Mouse (Mus musculus) midbrain, embryonic 13.5 days (tissue): Measurements from ENCODE around the gene Mvp. TPM values are rescaled to one million over a fixed set of nuclear protein-coding genes. Genes with fewer than 3 reads are reported as not detected.

Experiments
- ATAC-seq: fragments of 200-750 bp; cut with Nextera tagmentation; 2 replicates; pipeline ENCODE4 v1.8.0; 2017; ENCODE audit warnings: mild to moderate bottlenecking, moderate TSS enrichment, moderate library complexity
- H3K27ac ChIP-seq: fragments of 300-500 bp; sonication (generic); 2 replicates; pipeline ENCODE4 v1.5.1; 2015; ENCODE audit warnings: inconsistent platforms, mild to moderate bottlenecking, moderate library complexity
- H3K27me3 ChIP-seq: fragments of 300-500 bp; sonication (generic); 2 replicates; pipeline ENCODE4 v1.6.1; 2015; ENCODE audit warnings: mild to moderate bottlenecking, inconsistent platforms
- H3K36me3 ChIP-seq: fragments of 300-500 bp; sonication (generic); 2 replicates; pipeline ENCODE4 v1.6.1; 2015; ENCODE audit warnings: mild to moderate bottlenecking, inconsistent platforms
- H3K4me1 ChIP-seq: fragments of 300-500 bp; sonication (generic); replicated peaks from 2 replicates; pipeline ENCODE4 v1.6.1; 2015; ENCODE audit warnings: inconsistent platforms
- H3K4me2 ChIP-seq: fragments of 300-500 bp; sonication (generic); replicated peaks from 2 replicates; pipeline ENCODE4 v1.6.1; 2015; ENCODE audit warnings: moderate library complexity, mild to moderate bottlenecking, inconsistent platforms
- H3K4me3 ChIP-seq: fragments of 300-500 bp; sonication (generic); replicated peaks from 2 replicates; pipeline ENCODE4 v1.5.1; 2015; ENCODE audit warnings: mild to moderate bottlenecking, inconsistent platforms
- H3K9ac ChIP-seq: fragments of 300-500 bp; sonication (generic); replicated peaks from 2 replicates; pipeline ENCODE4 v1.6.1; 2015; ENCODE audit warnings: mild to moderate bottlenecking, inconsistent platforms
- H3K9me3 ChIP-seq: fragments of 300-500 bp; sonication (generic); 2 replicates; pipeline ENCODE4 v1.6.1; 2016; ENCODE audit warnings: mild to moderate bottlenecking, inconsistent platforms
- WGBS: fragments of 180-500 bp; shearing (Covaris S2); methylation state at CpG from one replicate; pipeline ENCODE4 v1.1.7; 2015; 5-methylcytosine and 5-hydroxymethylcytosine counted together
- polyA plus RNA-seq: library from polyadenylated mRNA; unstranded; fragments of >200 nt; fragmentation: Nextera tagmentation; extraction: Ambion mirVana; gene quantifications from 2 replicates; pipeline ENCODE4 v1.2.1, GENCODE M21; 2015

Mvp gene
- polyA plus RNA-seq, 1 experiment from 2014 or later = 3.7 TPM

DNA sequence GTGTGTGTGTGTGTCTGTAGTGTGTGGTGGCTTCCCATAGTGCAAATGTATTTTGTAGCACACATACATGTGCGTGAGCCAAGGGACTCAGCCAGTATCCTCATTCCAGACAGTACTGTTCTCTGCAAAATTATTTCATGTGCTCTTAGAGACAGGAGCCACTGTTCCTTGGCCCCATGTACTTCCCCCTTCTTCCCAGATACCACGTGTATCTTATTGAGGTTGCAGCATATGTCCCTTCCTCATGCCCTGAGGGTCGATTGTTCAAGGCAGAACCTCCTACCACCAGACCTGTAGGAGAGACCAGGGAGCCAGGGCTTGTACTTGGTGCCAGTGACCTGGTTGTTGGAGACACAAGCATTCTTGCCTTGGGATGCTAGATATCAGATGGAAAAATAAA is 59.3 kb downstream of the Mvp start:
- WGBS = 64% methylated on average over 3 of the region's 3 CpGs
- Histone ChIP-seq H3K9me3 (no peaks in the 10 kb centered on the region), H3K4me3 (no peak overlapping the region), H3K27ac (no peak overlapping the region), H3K36me3 (peaks cover 48% of the 10 kb centered on the region), H3K4me2 (no peak overlapping the region), H3K9ac (no peak overlapping the region), H3K4me1 (peaks cover 35% of the 10 kb centered on the region), H3K27me3 (peaks cover 22% of the 10 kb centered on the region)
- no peak for ATAC-seq

DNA sequence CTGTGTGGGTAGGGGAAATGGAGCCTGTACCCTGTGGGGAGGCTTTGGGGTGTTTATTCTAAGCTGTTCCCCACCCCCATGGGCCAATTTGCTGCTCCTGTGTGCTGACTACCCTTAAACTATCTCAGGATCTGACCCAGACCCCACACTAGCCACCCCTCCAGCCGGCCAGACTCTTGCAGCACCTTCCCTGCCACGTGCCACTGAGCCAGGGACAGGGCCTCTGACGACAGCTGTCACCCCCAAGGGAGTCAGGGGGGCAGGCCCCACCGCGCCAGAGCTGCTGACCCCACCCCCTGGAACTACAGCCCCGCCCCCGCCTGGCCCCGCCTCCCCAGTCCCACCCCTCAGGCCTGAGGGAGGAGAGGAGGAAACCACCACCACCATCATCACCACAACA is 61.8 kb downstream of the Mvp start:
- Histone ChIP-seq H3K4me2 (peak overlapping the region; percentile 98), H3K36me3 (peaks cover 26% of the 10 kb centered on the region), H3K4me3 (peak overlapping the region; percentile 63), H3K9ac (peak overlapping the region; percentile 81), H3K9me3 (no peaks in the 10 kb centered on the region), H3K27me3 (peaks cover 22% of the 10 kb centered on the region), H3K4me1 (peaks cover 58% of the 10 kb centered on the region), H3K27ac (no peak overlapping the region)
- 0% methylated on average over 5 of the region's 8 CpGs for WGBS
- ATAC-seq = no peak

DNA sequence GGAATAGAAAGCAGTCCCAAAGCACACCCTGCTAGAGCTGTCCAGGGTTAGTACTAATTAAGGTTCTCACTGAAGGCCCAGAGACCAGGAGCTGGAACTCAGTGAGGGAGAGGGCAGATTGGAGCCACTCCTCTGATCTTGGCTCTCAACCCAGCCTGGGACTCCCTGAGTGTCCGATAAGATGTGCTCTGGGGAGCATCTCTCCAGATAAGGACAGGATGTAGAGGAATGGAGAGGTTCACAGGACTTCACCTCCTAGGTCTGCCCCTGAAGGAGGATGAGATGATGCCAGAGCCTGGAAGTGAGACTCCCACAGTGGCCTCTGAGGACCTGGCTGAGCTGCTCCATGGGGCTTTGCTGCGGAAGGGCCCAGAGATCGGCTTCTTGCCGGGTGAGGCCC is 62.7 kb downstream of the Mvp start:
- peaks cover 22% of the 10 kb centered on the region for H3K27me3 ChIP-seq
- no peak for ATAC-seq
- H3K9me3 ChIP-seq = no peaks in the 10 kb centered on the region
- peak overlapping the region; percentile 81 for H3K9ac ChIP-seq
- WGBS = 22% methylated on average over 4 of the region's 4 CpGs
- 0 out of 2 replicates have a peak overlapping the region, but pooled peaks have one; percentile 25 for H3K27ac ChIP-seq
- H3K36me3 ChIP-seq = peaks cover 16% of the 10 kb centered on the region
- peaks cover 67% of the 10 kb centered on the region for H3K4me1 ChIP-seq
- H3K4me2 ChIP-seq = peak overlapping the region; percentile 98
- peak overlapping the region; percentile 63 for H3K4me3 ChIP-seq

DNA sequence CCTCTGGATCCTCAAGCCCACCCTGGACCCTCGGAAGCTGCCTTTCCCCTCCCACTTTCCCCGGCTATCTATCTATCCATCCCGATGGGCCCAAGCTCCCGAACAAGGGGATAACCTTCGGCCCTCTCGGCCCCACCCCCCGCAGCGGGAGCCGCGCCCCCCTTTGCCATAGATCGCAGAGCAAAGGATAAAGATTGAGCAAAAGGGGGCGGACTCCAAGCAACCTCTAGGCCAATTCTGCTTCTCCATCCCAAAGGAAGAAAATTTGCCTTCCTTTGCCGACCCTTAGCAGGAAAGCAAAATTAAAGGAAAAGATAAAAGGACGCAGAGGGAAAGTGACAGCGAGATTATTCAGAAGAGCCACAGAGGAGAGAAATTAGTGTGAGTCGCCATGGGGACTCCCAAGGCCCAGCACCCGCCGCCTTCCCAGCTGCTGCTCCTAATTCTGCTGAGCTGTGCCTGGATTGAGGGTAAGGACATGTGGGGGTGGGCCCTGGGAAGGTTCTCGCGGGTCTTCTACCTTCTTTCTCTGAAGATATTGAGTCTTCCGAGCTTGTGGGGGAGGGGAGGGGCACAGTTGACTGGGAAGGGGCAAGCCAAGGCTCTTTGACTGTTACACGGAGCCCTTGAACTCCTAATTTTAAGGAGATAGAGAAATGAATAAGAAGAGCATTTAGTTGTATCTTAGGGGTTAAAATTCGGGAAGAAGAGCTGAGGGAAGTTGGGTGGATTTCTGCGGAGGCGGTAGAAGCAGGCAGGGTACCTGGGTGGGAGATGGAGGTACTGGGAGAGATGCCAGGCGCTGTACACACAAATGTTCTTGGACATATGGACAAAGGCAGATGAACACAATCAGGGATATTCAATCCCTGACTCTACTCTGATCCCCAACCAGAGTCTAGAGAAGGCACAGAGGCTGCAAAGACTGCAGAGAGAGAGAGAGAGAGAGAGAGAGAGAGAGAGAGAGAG is 63.5 kb downstream of the Mvp start:
- Histone ChIP-seq H3K9ac (peak overlapping the region; percentile 81), H3K4me3 (peak overlapping the region; percentile 63), H3K27me3 (peaks cover 22% of the 10 kb centered on the region), H3K36me3 (peaks cover 24% of the 10 kb centered on the region), H3K27ac (peak overlapping the region; percentile 93), H3K4me1 (peaks cover 72% of the 10 kb centered on the region), H3K4me2 (peak overlapping the region; percentile 98), H3K9me3 (no peaks in the 10 kb centered on the region)
- WGBS = 3% methylated on average over 26 of the region's 26 CpGs
- ATAC-seq = no peak

DNA sequence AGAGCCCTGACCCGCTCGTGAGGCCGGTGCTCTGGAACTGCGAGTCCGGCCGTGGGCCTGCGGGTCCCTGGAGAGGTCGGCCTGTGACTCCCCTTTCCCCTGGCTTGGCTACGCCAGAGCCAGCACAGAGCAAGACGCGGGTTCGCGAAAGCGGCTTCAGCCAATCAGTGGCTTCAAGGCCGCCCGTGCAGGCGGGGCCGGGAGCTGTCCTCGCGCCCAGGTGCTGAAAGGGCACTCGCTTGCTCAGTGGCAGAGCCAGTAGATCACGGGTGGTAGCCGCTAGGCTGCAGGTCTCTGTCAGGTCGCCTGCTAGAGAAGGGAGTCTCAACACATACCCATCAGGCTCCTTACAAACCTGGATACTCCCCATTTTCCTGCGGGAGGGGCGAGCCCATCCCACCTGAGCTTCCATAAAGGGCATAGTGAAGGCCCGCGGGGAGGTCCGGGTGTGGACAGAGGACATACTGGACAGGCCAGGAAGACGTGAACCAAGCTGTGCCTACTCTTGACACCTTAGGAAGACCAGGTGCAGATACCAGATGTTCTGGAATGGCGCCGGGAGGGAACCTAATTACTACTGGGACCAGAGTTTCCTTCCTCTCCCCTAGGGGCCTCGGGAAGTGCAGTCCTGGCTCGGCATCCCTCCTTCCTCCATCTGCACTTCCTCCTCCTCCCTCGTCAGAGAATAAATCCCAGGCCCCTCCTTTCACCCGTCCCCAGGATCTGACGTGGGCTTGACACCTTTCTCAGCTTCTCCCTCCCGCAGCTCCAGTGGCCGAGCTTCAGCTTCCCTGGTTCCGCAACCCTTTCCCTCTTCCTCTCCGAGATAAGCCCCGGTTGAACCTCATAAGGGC is 64.4 kb downstream of the Mvp start, which contains the start of gene Sez6l2:
TSS of gene Sez6l2 (plus strand) at position 771 of the 854 bp plus-strand sequence.
- Histone ChIP-seq H3K9ac (peak within 1 kb of the TSS; percentile 81), H3K36me3 (peaks cover 27% of the 10 kb centered on the region), H3K27ac (peak within 1 kb of the TSS; percentile 93), H3K4me1 (peaks cover 72% of the 10 kb centered on the region), H3K4me3 (peak within 1 kb of the TSS; percentile 63), H3K27me3 (peaks cover 22% of the 10 kb centered on the region), H3K9me3 (no peaks in the 10 kb centered on the region), H3K4me2 (peak within 1 kb of the TSS; percentile 98)
- peak; percentile 90 for ATAC-seq
- 1% methylated on average over 42 of the region's 42 CpGs for WGBS

DNA sequence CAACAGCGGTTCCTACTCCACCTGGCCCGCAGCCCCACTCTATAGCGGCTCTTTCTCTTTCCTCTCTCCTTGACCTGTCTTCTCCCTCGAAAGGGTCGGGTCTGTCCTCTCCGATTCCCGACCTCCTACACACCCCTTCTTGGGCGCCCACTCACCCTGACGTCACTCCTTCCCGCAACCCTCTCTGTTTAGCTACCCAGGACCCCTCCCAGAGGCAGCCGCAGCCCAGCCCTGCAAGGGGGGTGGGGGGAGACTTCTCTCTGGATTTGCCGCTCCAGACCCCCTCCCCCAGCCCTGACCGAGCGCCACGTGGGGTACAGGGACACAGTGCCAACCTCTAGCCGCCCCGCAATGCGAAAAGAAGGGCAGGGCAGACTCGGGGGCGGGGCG is 65.0 kb downstream of the Mvp start, which contains the start of gene Asphd1:
TSS of gene Asphd1 (minus strand) at position 180 of the 390 bp plus-strand sequence.
- Histone ChIP-seq H3K4me3 (peak within 1 kb of the TSS; percentile 63), H3K9me3 (no peaks in the 10 kb centered on the region), H3K4me2 (peak within 1 kb of the TSS; percentile 98), H3K27ac (peak within 1 kb of the TSS; percentile 93), H3K9ac (peak within 1 kb of the TSS; percentile 81), H3K36me3 (peaks cover 33% of the 10 kb centered on the region), H3K27me3 (peaks cover 22% of the 10 kb centered on the region), H3K4me1 (peaks cover 72% of the 10 kb centered on the region)
- ATAC-seq = peak; percentile 69
- WGBS = under 1% methylated on average over 21 of the region's 21 CpGs

DNA sequence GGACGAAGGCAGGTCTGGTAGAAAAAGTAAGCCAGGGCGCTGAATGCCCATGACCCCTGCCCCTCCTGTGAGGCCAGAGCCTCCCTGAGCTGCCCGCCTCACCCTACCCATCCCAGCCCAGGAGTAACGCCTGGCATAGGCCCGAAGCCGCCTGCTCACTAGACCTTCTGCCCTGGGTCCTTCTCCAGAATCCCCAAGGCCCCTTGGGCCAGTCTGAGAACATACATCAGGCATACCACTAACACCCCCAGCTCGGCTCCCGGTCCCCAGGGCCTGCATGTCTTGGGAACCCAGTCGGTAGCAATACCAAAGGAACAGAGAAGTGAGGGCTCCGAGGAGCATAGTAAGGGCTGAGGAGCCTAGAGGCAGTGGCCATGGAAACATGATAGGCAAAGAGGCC is 65.8 kb downstream of the Mvp start:
- no peaks in the 10 kb centered on the region for H3K9me3 ChIP-seq
- WGBS = 82% methylated on average over 9 of the region's 10 CpGs
- peak overlapping the region; percentile 81 for H3K9ac ChIP-seq
- no peak for ATAC-seq
- peak overlapping the region; percentile 98 for H3K4me2 ChIP-seq
- peaks cover 20% of the 10 kb centered on the region for H3K27me3 ChIP-seq
- H3K36me3 ChIP-seq = peaks cover 34% of the 10 kb centered on the region
- H3K4me3 ChIP-seq = peak overlapping the region; percentile 63
- H3K27ac ChIP-seq = peak overlapping the region; percentile 93
- peaks cover 70% of the 10 kb centered on the region for H3K4me1 ChIP-seq

DNA sequence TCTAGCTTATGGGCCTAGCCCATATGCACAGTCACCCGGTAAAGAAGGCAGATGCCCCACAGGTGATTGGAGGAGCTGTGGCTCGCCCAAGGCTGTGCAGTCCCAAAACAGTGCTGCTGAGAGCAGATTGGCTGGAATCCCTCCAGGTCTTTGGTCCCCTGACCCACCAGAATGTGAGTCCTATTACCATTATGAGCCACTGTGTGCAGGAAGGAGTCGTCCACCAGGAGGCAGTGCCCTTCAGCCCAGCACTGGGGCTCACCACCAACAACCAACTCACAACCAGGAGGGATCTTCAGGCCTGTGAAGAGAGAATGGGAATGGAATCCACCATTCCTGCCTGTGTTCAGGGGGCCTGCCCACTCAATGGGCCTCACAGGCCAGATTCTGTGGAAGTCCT is 67.9 kb downstream of the Mvp start:
- H3K27me3 ChIP-seq = peaks cover 3% of the 10 kb centered on the region; the same call in 1 of the 2 replicates
- no peak overlapping the region for H3K4me3 ChIP-seq
- H3K36me3 ChIP-seq = peaks cover 41% of the 10 kb centered on the region
- H3K27ac ChIP-seq = no peak overlapping the region
- H3K4me1 ChIP-seq = peaks cover 55% of the 10 kb centered on the region
- H3K9ac ChIP-seq = no peak overlapping the region; the same call in 1 of the 2 replicates
- ATAC-seq = no peak
- no peak overlapping the region; the same call in 1 of the 2 replicates for H3K4me2 ChIP-seq
- no peaks in the 10 kb centered on the region for H3K9me3 ChIP-seq
- 46% methylated on average over 3 of the region's 3 CpGs for WGBS

DNA sequence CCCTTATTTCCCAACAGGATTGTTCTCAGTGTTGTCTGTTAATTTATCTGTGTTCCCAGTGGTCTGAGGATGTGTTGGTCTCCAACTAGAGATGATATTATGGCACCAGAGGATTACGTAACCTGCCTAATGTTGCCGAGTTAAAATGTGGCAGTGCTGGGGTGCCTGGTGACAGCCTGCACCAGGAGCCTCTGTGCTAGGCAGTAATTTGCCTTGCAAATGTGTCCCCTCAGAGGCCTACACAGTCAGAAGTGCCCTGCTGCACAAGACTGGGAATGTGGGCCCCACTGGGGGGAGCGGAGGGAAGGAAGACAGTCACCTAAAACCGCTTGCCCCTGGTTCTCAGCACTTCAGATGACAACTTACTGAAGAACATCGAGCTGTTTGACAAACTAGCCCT is 72.6 kb downstream of the Mvp start:
- 0 out of 2 replicates have a peak, but pooled peaks have one; percentile 14 for ATAC-seq
- Histone ChIP-seq H3K27ac (no peak overlapping the region), H3K9ac (0 out of 2 replicates have a peak overlapping the region, but pooled peaks have one; percentile 34), H3K4me3 (no peak overlapping the region), H3K9me3 (no peaks in the 10 kb centered on the region), H3K4me1 (peaks cover 17% of the 10 kb centered on the region), H3K36me3 (peaks cover 63% of the 10 kb centered on the region), H3K27me3 (no peaks in the 10 kb centered on the region), H3K4me2 (no peak overlapping the region)
- WGBS = 54% methylated on average over 5 of the region's 5 CpGs

DNA sequence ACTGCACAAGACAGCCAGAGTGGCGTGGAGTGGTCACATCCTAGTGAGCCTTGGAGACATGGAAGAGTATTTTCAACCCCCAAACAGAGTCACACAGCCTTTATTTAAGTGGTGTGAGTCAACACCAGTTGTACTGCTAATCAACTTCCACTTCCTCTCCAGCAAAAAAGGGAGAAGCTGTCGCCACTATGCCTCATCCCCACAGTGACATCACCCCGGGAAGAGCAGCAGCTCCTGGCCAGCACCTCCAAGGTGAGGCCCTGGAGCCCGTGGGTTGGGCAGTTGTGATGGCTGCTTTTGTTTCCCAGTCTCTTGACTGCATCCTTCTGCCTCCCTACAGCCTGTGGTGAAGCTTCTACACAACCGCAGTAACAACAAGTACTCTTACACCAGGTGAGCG is 73.2 kb downstream of the Mvp start:
- no peak for ATAC-seq
- Histone ChIP-seq H3K4me1 (peaks cover 12% of the 10 kb centered on the region), H3K27ac (no peak overlapping the region; the same call in 1 of the 2 replicates), H3K27me3 (no peaks in the 10 kb centered on the region), H3K36me3 (peaks cover 63% of the 10 kb centered on the region), H3K4me3 (no peak overlapping the region), H3K9me3 (no peaks in the 10 kb centered on the region), H3K9ac (no peak overlapping the region), H3K4me2 (no peak overlapping the region)
- WGBS = 56% methylated on average over 6 of the region's 6 CpGs
